Mouse (Mus musculus) forebrain, embryonic 15.5 days (tissue): ENCODE measurements around the gene Apex1. TPM values are rescaled to one million over a fixed set of nuclear protein-coding genes. Genes with fewer than 3 reads are reported as not detected.
"Not testable (repeated sequence)": the region's sequence is repeated elsewhere in the genome, so short reads cannot be mapped to it uniquely, and the experiment has no call there.

Source experiments
- ATAC-seq: fragments of 200-750 bp; cut with Nextera tagmentation; replicated peaks from 2 replicates; pipeline ENCODE4 v1.8.0; 2017; ENCODE audit warnings: mild to moderate bottlenecking, moderate TSS enrichment, moderate library complexity
- H3K27ac ChIP-seq: fragments of 300-500 bp; sonication (generic); replicated peaks from 2 replicates; pipeline ENCODE4 v1.5.1; 2015; ENCODE audit warnings: mild to moderate bottlenecking, inconsistent platforms
- H3K27me3 ChIP-seq: fragments of 300-500 bp; sonication (generic); 2 replicates; pipeline ENCODE4 v1.6.1; 2015; ENCODE audit warnings: inconsistent platforms
- H3K36me3 ChIP-seq: fragments of 300-500 bp; sonication (generic); 2 replicates; pipeline ENCODE4 v1.6.1; 2015; ENCODE audit warnings: mild to moderate bottlenecking, inconsistent platforms
- H3K4me1 ChIP-seq: fragments of 300-500 bp; sonication (generic); 2 replicates; pipeline ENCODE4 v1.6.1; 2015; ENCODE audit warnings: inconsistent platforms
- H3K4me2 ChIP-seq: fragments of 300-500 bp; sonication (generic); replicated peaks from 2 replicates; pipeline ENCODE4 v1.6.1; 2015; ENCODE audit warnings: mild to moderate bottlenecking, inconsistent platforms
- H3K4me3 ChIP-seq: fragments of 300-500 bp; sonication (generic); 2 replicates; pipeline ENCODE4 v1.5.1; 2015; ENCODE audit warnings: mild to moderate bottlenecking, inconsistent platforms
- H3K9ac ChIP-seq: fragments of 300-500 bp; sonication (generic); replicated peaks from 2 replicates; pipeline ENCODE4 v1.6.1; 2015; ENCODE audit warnings: mild to moderate bottlenecking, inconsistent platforms
- H3K9me3 ChIP-seq: fragments of 300-500 bp; sonication (generic); 2 replicates; pipeline ENCODE4 v1.6.1; 2016; ENCODE audit warnings: inconsistent platforms
- WGBS: fragments of 180-500 bp; shearing (Covaris S2); methylation state at CpG from one replicate; pipeline ENCODE4 v1.1.7; 2015; ENCODE audit warnings: mixed read lengths; 5-methylcytosine and 5-hydroxymethylcytosine counted together
- polyA plus RNA-seq: library from polyadenylated mRNA; unstranded; fragments of >200 nt; fragmentation: Nextera tagmentation; extraction: Ambion mirVana; gene quantifications from 2 replicates; pipeline ENCODE4 v1.2.1, GENCODE M21; 2015

Gene Apex1
- polyA plus RNA-seq, 1 experiment from 2014 or later = 286 TPM

DNA sequence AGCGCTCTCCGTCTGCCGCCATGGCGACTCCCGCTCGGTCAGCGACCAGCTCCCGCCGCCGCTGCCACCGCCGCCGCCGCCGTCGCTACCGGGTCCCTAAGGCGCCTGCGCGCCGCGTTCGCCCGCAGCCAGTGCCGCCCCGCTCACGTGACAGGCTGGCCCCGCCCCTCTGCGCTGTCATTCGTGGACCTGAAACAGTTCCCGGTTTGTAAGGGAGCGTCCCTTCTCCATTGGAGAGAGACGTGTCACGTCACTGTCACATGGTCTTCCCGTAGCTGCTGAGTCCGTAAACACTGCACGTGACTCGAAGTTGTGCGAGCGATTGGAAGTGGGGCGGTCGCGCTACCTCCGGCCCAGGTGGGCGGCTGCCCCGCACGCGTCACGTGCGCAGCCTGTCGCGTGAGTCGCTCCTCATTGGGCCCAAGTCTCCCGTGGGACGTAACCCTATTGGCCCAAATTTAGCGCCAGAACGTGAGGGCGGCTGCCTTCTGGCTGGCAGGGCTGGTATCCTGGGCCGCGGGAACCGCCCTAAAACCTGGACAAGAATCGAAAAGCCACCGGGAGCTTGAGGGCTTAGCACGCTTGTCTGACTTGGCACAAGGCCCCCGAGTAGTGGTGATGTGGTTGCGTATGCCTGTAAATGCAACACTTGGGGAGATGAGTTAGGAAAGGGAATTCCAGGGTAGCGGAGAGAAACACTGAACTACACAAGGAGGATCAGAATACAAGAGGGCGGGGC lies 6.2 kb downstream of the Apex1 start, which contains the start of the genes Pip4p1 and Pnp:
TSS of gene Pip4p1 (minus strand) at position 103 of the 739 bp plus-strand sequence.
TSS of gene Pnp (plus strand) at position 329 of the 739 bp plus-strand sequence.
- Histone ChIP-seq H3K4me3 (peak within 1 kb of the TSS; percentile 78), H3K4me2 (peak within 1 kb of the TSS; percentile 71), H3K9ac (peak within 1 kb of the TSS; percentile 91), H3K36me3 (peaks cover 35% of the 10 kb centered on the region), H3K4me1 (peaks cover 32% of the 10 kb centered on the region), H3K27me3 (no peaks in the 10 kb centered on the region), H3K27ac (peak within 1 kb of the TSS; percentile 91), H3K9me3 (no peaks in the 10 kb centered on the region)
- under 1% methylated on average over 67 of the region's 68 CpGs for WGBS
- peak; percentile 99 for ATAC-seq

GRCm38 (mm10) chr14:50931493-50932020 lies 6.8 kb downstream of the Apex1 start:
- H3K27me3 ChIP-seq = no peaks in the 10 kb centered on the region
- no peak; the same call in 1 of the 2 replicates for ATAC-seq
- H3K9me3 ChIP-seq = no peaks in the 10 kb centered on the region
- H3K27ac ChIP-seq = peak overlapping the region; percentile 91
- peaks cover 26% of the 10 kb centered on the region for H3K4me1 ChIP-seq
- WGBS = 11% methylated on average over 12 of the region's 12 CpGs
- H3K4me3 ChIP-seq = peak overlapping the region; percentile 78
- peak overlapping the region; percentile 65 for H3K4me2 ChIP-seq
- H3K9ac ChIP-seq = peak overlapping the region; percentile 53
- peaks cover 28% of the 10 kb centered on the region for H3K36me3 ChIP-seq

GRCm38 (mm10) chr14:50936649-50937048 lies 11.9 kb downstream of the Apex1 start:
- H3K27ac ChIP-seq = no peak overlapping the region
- H3K9ac ChIP-seq = no peak overlapping the region
- no peak for ATAC-seq
- WGBS = 41% methylated on average over 1 of the region's 1 CpGs
- no peak overlapping the region for H3K4me2 ChIP-seq
- H3K36me3 ChIP-seq = no peaks in the 10 kb centered on the region
- no peaks in the 10 kb centered on the region for H3K27me3 ChIP-seq
- no peaks in the 10 kb centered on the region for H3K9me3 ChIP-seq
- H3K4me3 ChIP-seq = no peak overlapping the region
- peaks cover 1% of the 10 kb centered on the region for H3K4me1 ChIP-seq

- H3K9ac ChIP-seq = no peak overlapping the region
- H3K36me3 ChIP-seq = no peaks in the 10 kb centered on the region
- WGBS = 84% methylated on average over 3 of the region's 3 CpGs
- H3K4me1 ChIP-seq = no peaks in the 10 kb centered on the region
- no peaks in the 10 kb centered on the region for H3K9me3 ChIP-seq
- H3K27me3 ChIP-seq = no peaks in the 10 kb centered on the region
- ATAC-seq = no peak
- H3K4me3 ChIP-seq = no peak overlapping the region
- no peak overlapping the region for H3K4me2 ChIP-seq
- no peak overlapping the region for H3K27ac ChIP-seq
These were observed 13.5 kb downstream of the Apex1 start for GRCm38 (mm10) chr14:50938119-50938908.

- Histone ChIP-seq H3K9me3 (no peaks in the 10 kb centered on the region), H3K27me3 (no peaks in the 10 kb centered on the region), H3K4me1 (0 out of 2 replicates have a peak, but pooled peaks cover 2% of the 10 kb centered on the region), H3K36me3 (no peaks in the 10 kb centered on the region), H3K4me2 (no peak overlapping the region), H3K4me3 (no peak overlapping the region), H3K27ac (no peak overlapping the region), H3K9ac (no peak overlapping the region)
- ATAC-seq = no peak
- WGBS = 49% methylated on average over 2 of the region's 2 CpGs
These were observed 14.2 kb downstream of the Apex1 start for GRCm38 (mm10) chr14:50938940-50939339.

- Histone ChIP-seq H3K4me3 (peak within 1 kb of the TSS; percentile 50), H3K4me1 (peaks cover 12% of the 10 kb centered on the region), H3K36me3 (no peaks in the 10 kb centered on the region), H3K27ac (peak within 1 kb of the TSS; percentile 88), H3K9me3 (no peaks in the 10 kb centered on the region), H3K9ac (peak within 1 kb of the TSS; percentile 50), H3K27me3 (no peaks in the 10 kb centered on the region), H3K4me2 (peak within 1 kb of the TSS; percentile 57)
- WGBS = 17% methylated on average over 31 of the region's 31 CpGs
- ATAC-seq = peak; percentile 97
These were observed 19.3 kb downstream of the Apex1 start, which contains the start of gene Gm49342 for GRCm38 (mm10) chr14:50943932-50944667. Gene Gm49342 (plus strand): TSS chr14:50944517.

DNA sequence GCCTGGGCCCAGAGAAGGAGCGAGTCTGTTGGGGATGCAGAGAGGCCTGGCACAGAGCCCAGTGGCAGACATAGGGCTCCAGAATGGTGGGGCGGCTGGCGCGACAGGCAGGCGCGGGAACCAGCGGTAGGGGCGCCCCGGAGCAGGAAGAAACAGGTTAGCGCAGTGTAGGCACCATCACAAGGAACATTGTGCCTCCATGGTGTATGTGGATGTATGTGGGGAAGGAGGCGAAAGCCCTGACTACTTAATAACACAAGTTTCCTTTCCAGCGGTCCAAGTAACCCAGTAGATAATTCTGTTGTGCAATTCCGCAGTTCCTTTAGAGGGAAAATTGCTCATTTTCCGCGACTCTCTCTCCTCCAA lies 19.9 kb downstream of the Apex1 start:
- peak overlapping the region; percentile 50 for H3K4me3 ChIP-seq
- H3K27ac ChIP-seq = peak overlapping the region; percentile 88
- H3K4me1 ChIP-seq = peaks cover 12% of the 10 kb centered on the region
- peak overlapping the region; percentile 50 for H3K9ac ChIP-seq
- WGBS = 0% methylated on average over 15 of the region's 15 CpGs
- peak; percentile 97 for ATAC-seq
- H3K27me3 ChIP-seq, H3K36me3 ChIP-seq, H3K9me3 ChIP-seq: not testable (repeated sequence)
- peak overlapping the region; percentile 57 for H3K4me2 ChIP-seq

- Histone ChIP-seq H3K9ac (peak overlapping the region; percentile 50), H3K4me1 (peaks cover 12% of the 10 kb centered on the region), H3K4me3 (peak overlapping the region; percentile 50), H3K4me2 (peak overlapping the region; percentile 57), H3K27ac (peak overlapping the region; percentile 88)
- H3K36me3 ChIP-seq, H3K9me3 ChIP-seq, H3K27me3 ChIP-seq: not testable (repeated sequence)
- WGBS = 5% methylated on average over 6 of the region's 6 CpGs
- ATAC-seq = peak; percentile 21
These were observed 20.3 kb downstream of the Apex1 start for GRCm38 (mm10) chr14:50945081-50945480.

DNA sequence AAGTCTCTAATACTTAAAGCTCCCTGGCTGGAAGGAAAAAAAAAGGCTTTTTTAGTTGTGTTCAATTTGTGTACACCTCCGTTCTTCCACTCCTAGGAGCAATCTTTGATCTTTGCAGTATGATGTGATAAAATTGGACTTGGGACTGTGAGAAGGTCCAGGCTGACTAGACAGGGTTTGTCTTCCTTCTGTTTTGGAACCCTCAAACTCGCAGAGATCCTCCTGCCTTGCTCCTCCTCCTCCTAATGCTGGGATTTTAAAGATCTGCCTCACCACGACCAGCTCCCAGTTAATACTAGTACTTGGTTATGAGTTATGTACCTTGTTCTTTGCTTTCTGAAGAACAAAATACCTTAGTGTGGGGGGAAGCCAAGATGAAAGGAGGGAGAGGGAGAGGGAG lies 20.8 kb downstream of the Apex1 start:
- H3K4me2 ChIP-seq = peak overlapping the region; percentile 57
- peak overlapping the region; percentile 50 for H3K4me3 ChIP-seq
- not testable (repeated sequence) for H3K27ac ChIP-seq, ATAC-seq, H3K27me3 ChIP-seq, H3K36me3 ChIP-seq, H3K9me3 ChIP-seq
- 19% methylated on average over 3 of the region's 3 CpGs for WGBS
- peaks cover 12% of the 10 kb centered on the region for H3K4me1 ChIP-seq
- H3K9ac ChIP-seq = peak overlapping the region; percentile 50; the same call in 1 of the 2 replicates

DNA sequence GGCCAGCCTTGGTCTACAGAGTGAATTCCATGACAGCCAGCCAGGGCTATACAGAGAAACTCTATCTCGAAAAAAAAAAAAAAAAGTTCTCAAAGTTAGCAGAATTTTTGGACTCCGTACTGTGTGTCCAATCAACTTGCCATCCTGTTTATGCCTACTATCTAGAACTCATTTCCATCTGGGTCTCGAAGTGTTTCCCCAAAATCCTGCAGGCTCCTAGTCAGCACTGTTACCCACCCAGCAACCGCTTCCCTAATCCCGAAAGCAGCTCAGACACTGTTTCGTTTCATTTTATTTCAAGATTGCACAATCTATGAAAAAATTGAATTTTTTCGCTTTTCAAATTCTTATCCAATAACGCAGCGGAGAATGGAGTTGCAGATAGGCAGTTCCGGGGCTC lies 30.7 kb downstream of the Apex1 start:
- Histone ChIP-seq H3K27ac (no peak overlapping the region), H3K36me3 (peaks cover 4% of the 10 kb centered on the region; the same call in 1 of the 2 replicates), H3K4me2 (no peak overlapping the region), H3K9ac (no peak overlapping the region), H3K4me3 (no peak overlapping the region), H3K4me1 (peaks cover 6% of the 10 kb centered on the region), H3K9me3 (no peaks in the 10 kb centered on the region), H3K27me3 (no peaks in the 10 kb centered on the region)
- WGBS = 91% methylated on average over 10 of the region's 10 CpGs
- no peak for ATAC-seq

GRCm38 (mm10) chr14:50955942-50956508 lies 31.3 kb downstream of the Apex1 start, which contains the start of gene Pnp2:
Gene Pnp2 (plus strand): TSS chr14:50955992.
- not testable (repeated sequence) for H3K27ac ChIP-seq
- peak; percentile 94 for ATAC-seq

More at GRCm38 (mm10) chr14:50955942-50956508, 31.3 kb downstream of the Apex1 start, which contains the start of gene Pnp2:
- H3K9me3 ChIP-seq, H3K27me3 ChIP-seq, H3K36me3 ChIP-seq, H3K9ac ChIP-seq, H3K4me1 ChIP-seq: not testable (repeated sequence)
- H3K4me3 ChIP-seq = 0 out of 2 replicates have a peak within 1 kb of the TSS, but pooled peaks have one; percentile 8
- 6% methylated on average over 18 of the region's 19 CpGs for WGBS
- peak within 1 kb of the TSS; percentile 34 for H3K4me2 ChIP-seq
